7 mouse cellular contexts compared by ENCODE assay signal in genomic region chr14:120397871-120398647, GRCm38 (mm10).
DNase-seq lines count a peak whose midpoint lies in the region; ATAC-seq lines count a peak whose summit lies in the region.

No protein-coding gene starts in this region.

- peaks cover 29% of the 10 kb centered on the region for H3K36me3 ChIP-seq in intestine, embryonic 15.5 days

- intact Hi-C loops in left cerebral cortex, postnatal 10 days (cut with DNase I) = loop anchor here (2.0 kb wide), 2 partner anchors 259 to 321 kb away; no protein-coding TSS in a partner anchor

- peak; percentile 90 for ATAC-seq in intestine, embryonic 15.5 days
- peak; percentile 98 for ATAC-seq in megakaryocyte-erythroid progenitor cell, adult 5-6 weeks (replicated peaks; ENCODE audit: low FRiP score, low TSS enrichment, poor library complexity, severe bottlenecking)

- DNase-seq in adrenal gland, adult 2 months = peak; percentile 81
- DNase-seq in embryo, embryonic 10.5 days (ENCODE audit: low spot score) = peak; percentile 87
- DNase-seq in gastrocnemius, postnatal 4 days (ENCODE audit: low spot score in 2 of 2) = peak; percentile 50 to 72
- peak; percentile 60 to 69 for DNase-seq in left cerebral cortex, postnatal 10 days (ENCODE audit: extremely low spot score in 1 of 2, low spot score in 2 of 2)
- DNase-seq in right cerebral cortex, postnatal 10 days (ENCODE audit: low spot score in 2 of 2) = peak; percentile 79 to 85

- no peaks in the 10 kb centered on the region for H3K27me3 ChIP-seq in intestine, embryonic 15.5 days (replicated peaks)

- 35% methylated on average over 10 of the region's 10 CpGs for WGBS in intestine, embryonic 15.5 days

- no peak overlapping the region for H3K27ac ChIP-seq in intestine, embryonic 15.5 days

- no peaks in the 10 kb centered on the region for H3K9me3 ChIP-seq in intestine, embryonic 15.5 days

- no peak overlapping the region for H3K9ac ChIP-seq in intestine, embryonic 15.5 days

- H3K4me1 ChIP-seq in intestine, embryonic 15.5 days (replicated peaks) = no peaks in the 10 kb centered on the region

- H3K4me3 ChIP-seq in intestine, embryonic 15.5 days (replicated peaks) = no peak overlapping the region

- H3K4me2 ChIP-seq in intestine, embryonic 15.5 days (replicated peaks) = no peak overlapping the region
